Mouse (Mus musculus) c-Kit-positive CD71-positive TER-119-negative erythroid progenitor cells, embryonic 14.5 days (primary cell): Measurements from ENCODE around the gene Bak1.

Experiments
- DNase-seq: peaks from one replicate; pipeline ENCODE4 v3.0.0-alpha.2; 2013; ENCODE audit warnings: low read depth

The Bak1 gene

GRCm38 (mm10) chr17:27028909-27029308 is at the start of gene Bak1:
Gene Bak1 (minus strand): TSS chr17:27029009.
- no peak for DNase-seq

- DNase-seq: no peak
Measured at GRCm38 (mm10) chr17:27078499-27078898, 49.7 kb upstream of the Bak1 start.

- DNase-seq: no peak
Measured at GRCm38 (mm10) chr17:27077920-27078319, 49.1 kb upstream of the Bak1 start.

GRCm38 (mm10) chr17:27077133-27077532 is 48.3 kb upstream of the Bak1 start:
- DNase-seq: no peak

GRCm38 (mm10) chr17:27074849-27075745 is 46.3 kb upstream of the Bak1 start:
- no peak for DNase-seq

- DNase-seq: no peak
Measured at GRCm38 (mm10) chr17:27074236-27074635, 45.4 kb upstream of the Bak1 start.

- DNase-seq: no peak
Measured at GRCm38 (mm10) chr17:27073778-27074177, 45.0 kb upstream of the Bak1 start.

GRCm38 (mm10) chr17:27073126-27073525 is 44.3 kb upstream of the Bak1 start:
- DNase-seq: no peak

- DNase-seq: no peak
Measured at GRCm38 (mm10) chr17:27072363-27072762, 43.6 kb upstream of the Bak1 start.

- no peak for DNase-seq
Measured at GRCm38 (mm10) chr17:27071630-27072029, 42.8 kb upstream of the Bak1 start.

GRCm38 (mm10) chr17:27070913-27071312 is 42.1 kb upstream of the Bak1 start:
- no peak for DNase-seq

- no peak for DNase-seq
Measured at GRCm38 (mm10) chr17:27069071-27069470, 40.3 kb upstream of the Bak1 start.

GRCm38 (mm10) chr17:27066065-27066464 is 37.3 kb upstream of the Bak1 start:
- no peak for DNase-seq

- DNase-seq: no peak
Measured at GRCm38 (mm10) chr17:27064195-27064594, 35.4 kb upstream of the Bak1 start.

GRCm38 (mm10) chr17:27063717-27064116 is 34.9 kb upstream of the Bak1 start:
- DNase-seq: no peak

- no peak for DNase-seq
Measured at GRCm38 (mm10) chr17:27062684-27063083, 33.9 kb upstream of the Bak1 start.

GRCm38 (mm10) chr17:27061727-27062126 is 32.9 kb upstream of the Bak1 start:
- DNase-seq: no peak

- DNase-seq: no peak
Measured at GRCm38 (mm10) chr17:27060698-27061097, 31.9 kb upstream of the Bak1 start.

- DNase-seq: no peak
Measured at GRCm38 (mm10) chr17:27057517-27058055, 28.8 kb upstream of the Bak1 start.

- DNase-seq: no peak
Measured at GRCm38 (mm10) chr17:27056812-27057516, 28.2 kb upstream of the Bak1 start, which contains the start of gene Itpr3. Gene Itpr3 (plus strand): TSS chr17:27057304.

- DNase-seq: no peak
Measured at GRCm38 (mm10) chr17:27056170-27056569, 27.4 kb upstream of the Bak1 start.

- DNase-seq: no peak
Measured at GRCm38 (mm10) chr17:27051514-27051913, 22.7 kb upstream of the Bak1 start.

GRCm38 (mm10) chr17:27050853-27051252 is 22.0 kb upstream of the Bak1 start:
- no peak for DNase-seq
